Mouse (Mus musculus) spleen, adult 2 months (tissue): ENCODE results near the gene Zfp111. TPM values are rescaled to one million over a fixed set of nuclear protein-coding genes. Genes with fewer than 3 reads are reported as not detected.
A peak's percentile ranks its signal among the peaks of the same experiment; 100 is the strongest.

Experiments
- DNase-seq, 2 experiments: peaks; one replicate each; pipeline versions ENCODE4 v3.0.0 to v3.0.0-alpha.2; 2012 to 2021; ENCODE audit warnings: low spot score in 2 of 2, low read depth in 1 of 2
- H3K27ac ChIP-seq: fragments of 200-500 bp; 2 replicates; pipeline ENCODE4 v1.5.1; 2012; ENCODE audit warnings: low read length, inconsistent platforms; ENCODE audit not compliant: insufficient read depth
- H3K27me3 ChIP-seq: fragments of 200-500 bp; 2 replicates; pipeline ENCODE4 v1.6.1; 2012; ENCODE audit warnings: mild to moderate bottlenecking, moderate library complexity, low read length, inconsistent platforms; ENCODE audit not compliant: control insufficient read depth, insufficient read depth
- H3K36me3 ChIP-seq: fragments of 200-500 bp; 2 replicates; pipeline ENCODE4 v1.6.1; 2012; ENCODE audit warnings: mild to moderate bottlenecking, low read length, inconsistent platforms; ENCODE audit not compliant: control insufficient read depth, insufficient read depth
- H3K4me1 ChIP-seq: fragments of 200-500 bp; 2 replicates; pipeline ENCODE4 v1.6.1; 2011; ENCODE audit warnings: inconsistent platforms; ENCODE audit not compliant: control insufficient read depth, insufficient read depth, insufficient read length
- H3K4me3 ChIP-seq: fragments of 200-500 bp; 2 replicates; pipeline ENCODE4 v1.5.1; 2011; ENCODE audit warnings: mild to moderate bottlenecking, inconsistent platforms; ENCODE audit not compliant: insufficient read depth, insufficient read length; ENCODE audit errors: extremely low read depth
- CTCF ChIP-seq: fragments of 200-500 bp; IDR thresholded peaks from 2 replicates; pipeline ENCODE4 v1.5.1; 2011; ENCODE audit warnings: mild to moderate bottlenecking, inconsistent platforms; ENCODE audit not compliant: insufficient read depth, insufficient read length, insufficient replicate concordance; ENCODE audit errors: extremely low read depth
- POLR2A ChIP-seq: fragments of 200-500 bp; IDR thresholded peaks from 2 replicates; pipeline ENCODE4 v1.6.1; 2011; ENCODE audit warnings: low read depth, low read length, inconsistent platforms
- WGBS: fragments of 180-500 bp; shearing (Covaris S2); methylation state at CpG from one replicate; pipeline ENCODE4 v1.1.7; 2018; 5-methylcytosine and 5-hydroxymethylcytosine counted together
- polyA plus RNA-seq: library from polyadenylated mRNA; depleted of rRNA; stranded (reverse); fragments of >200 nt; gene quantifications from 2 replicates; pipeline ENCODE4 v1.2.3, GENCODE M21; 2012

Zfp111 gene
- polyA plus RNA-seq, 1 experiment, result 0.56 TPM

GRCm38 (mm10) chr7:24210296-24210695 lies 947 bp downstream of the Zfp111 start:
- no peaks in the 10 kb centered on the region for H3K27me3 ChIP-seq
- H3K27ac ChIP-seq, result no peak overlapping the region
- 85% methylated on average over 2 of the region's 2 CpGs for WGBS
- no peaks in the 10 kb centered on the region for H3K36me3 ChIP-seq
- TF ChIP-seq CTCF, result no peak
- no peak for TF ChIP-seq POLR2A
- H3K4me1 ChIP-seq, result no peaks in the 10 kb centered on the region
- DNase-seq, result no peak
- no peak overlapping the region for H3K4me3 ChIP-seq

- Histone ChIP-seq H3K4me1 (no peaks in the 10 kb centered on the region), H3K4me3 (no peak overlapping the region), H3K27me3 (no peaks in the 10 kb centered on the region), H3K36me3 (no peaks in the 10 kb centered on the region), H3K27ac (no peak overlapping the region)
- TF ChIP-seq POLR2A (no peak), CTCF (no peak)
- DNase-seq, result no peak
- WGBS, result 64% methylated on average over 7 of the region's 7 CpGs
Observed at GRCm38 (mm10) chr7:24208282-24208886, 2.9 kb downstream of the Zfp111 start.

- H3K27me3 ChIP-seq, result no peaks in the 10 kb centered on the region
- H3K4me1 ChIP-seq, result no peaks in the 10 kb centered on the region
- H3K4me3 ChIP-seq, result peak overlapping the region; percentile 47
- no peaks in the 10 kb centered on the region for H3K36me3 ChIP-seq
- H3K27ac ChIP-seq, result no peak overlapping the region
- no peak for TF ChIP-seq POLR2A
- no peak for TF ChIP-seq CTCF
- WGBS, result 19% methylated on average over 24 of the region's 24 CpGs
- DNase-seq, result no peak
Observed at GRCm38 (mm10) chr7:24207488-24208261, 3.6 kb downstream of the Zfp111 start.

GRCm38 (mm10) chr7:24196961-24197360 lies 14.3 kb downstream of the Zfp111 start:
- Histone ChIP-seq H3K27ac (no peak overlapping the region), H3K27me3 (no peaks in the 10 kb centered on the region), H3K36me3 (no peaks in the 10 kb centered on the region), H3K4me1 (no peaks in the 10 kb centered on the region), H3K4me3 (no peak overlapping the region)
- no peak for DNase-seq
- 90% methylated on average over 4 of the region's 4 CpGs for WGBS
- TF ChIP-seq POLR2A (no peak), CTCF (no peak)

- Histone ChIP-seq H3K27ac (no peak overlapping the region), H3K4me3 (no peak overlapping the region), H3K36me3 (no peaks in the 10 kb centered on the region), H3K4me1 (no peaks in the 10 kb centered on the region; the same call in 1 of the 2 replicates), H3K27me3 (no peaks in the 10 kb centered on the region)
- DNase-seq, result no peak
- no peak for TF ChIP-seq POLR2A
- no peak for TF ChIP-seq CTCF
- 87% methylated on average over 3 of the region's 3 CpGs for WGBS
Observed at GRCm38 (mm10) chr7:24193157-24193556, 18.1 kb downstream of the Zfp111 start.

GRCm38 (mm10) chr7:24191361-24191760 lies 19.9 kb downstream of the Zfp111 start:
- no peak for DNase-seq
- H3K36me3 ChIP-seq, result no peaks in the 10 kb centered on the region
- 91% methylated on average over 2 of the region's 2 CpGs for WGBS

GRCm38 (mm10) chr7:24189571-24189944 lies 21.7 kb downstream of the Zfp111 start:
- Histone ChIP-seq H3K4me1 (no peaks in the 10 kb centered on the region; the same call in 1 of the 2 replicates), H3K4me3 (no peak overlapping the region), H3K27ac (no peak overlapping the region), H3K27me3 (no peaks in the 10 kb centered on the region), H3K36me3 (no peaks in the 10 kb centered on the region)
- DNase-seq, result no peak
- no peak for TF ChIP-seq CTCF
- TF ChIP-seq POLR2A, result no peak
- 5% methylated on average over 5 of the region's 5 CpGs for WGBS

More at GRCm38 (mm10) chr7:24191361-24191760, 19.9 kb downstream of the Zfp111 start:
- no peaks in the 10 kb centered on the region for H3K27me3 ChIP-seq
- TF ChIP-seq POLR2A (no peak), CTCF (no peak)
- H3K4me1 ChIP-seq, result no peaks in the 10 kb centered on the region; the same call in 1 of the 2 replicates
- H3K27ac ChIP-seq, result no peak overlapping the region
- H3K4me3 ChIP-seq, result no peak overlapping the region
